Mouse (Mus musculus) kidney, adult 2 months (tissue): Measurements from ENCODE around the gene Heatr6. TPM values are rescaled to one million over a fixed set of nuclear protein-coding genes. Genes with fewer than 3 reads are reported as not detected.

Experiments
- DNase-seq: peaks from one replicate; pipeline ENCODE4 v3.0.0; 2021
- H3K27ac ChIP-seq: fragments of 200-500 bp; 2 replicates; pipeline ENCODE4 v1.5.1; 2012; ENCODE audit warnings: low read depth, low read length, control low read depth, inconsistent platforms; ENCODE audit not compliant: insufficient read depth
- H3K27me3 ChIP-seq: fragments of 200-500 bp; replicated peaks from 2 replicates; pipeline ENCODE4 v1.6.1; 2012; ENCODE audit warnings: mild to moderate bottlenecking, moderate library complexity, low read length, inconsistent platforms; ENCODE audit not compliant: control insufficient read depth, insufficient read depth
- H3K36me3 ChIP-seq: fragments of 200-500 bp; 2 replicates; pipeline ENCODE4 v1.6.1; 2012; ENCODE audit warnings: mild to moderate bottlenecking, moderate library complexity, low read length, inconsistent platforms; ENCODE audit not compliant: control insufficient read depth, insufficient read depth
- H3K4me1 ChIP-seq: fragments of 200-500 bp; 2 replicates; pipeline ENCODE4 v1.6.1; 2011; ENCODE audit warnings: low read length; ENCODE audit not compliant: control insufficient read depth, insufficient read depth
- H3K4me3 ChIP-seq: fragments of 200-500 bp; 2 replicates; pipeline ENCODE4 v1.5.1; 2011; ENCODE audit warnings: mild to moderate bottlenecking, low read depth, low read length, control low read depth; ENCODE audit not compliant: insufficient read depth
- CTCF ChIP-seq: fragments of 200-500 bp; conservative IDR thresholded peaks from 2 replicates; pipeline ENCODE4 v1.5.1; 2011; ENCODE audit warnings: low read depth, mild to moderate bottlenecking, control low read depth, low read length, moderate library complexity, mixed read lengths; ENCODE audit not compliant: insufficient read depth, insufficient read length
- POLR2A ChIP-seq: fragments of 200-500 bp; IDR thresholded peaks from one replicate; pipeline ENCODE4 v1.6.1; 2011; ENCODE audit warnings: low read depth, low read length, control low read depth
- WGBS: fragments of 180-500 bp; shearing (Covaris S2); methylation state at CpG from one replicate; pipeline ENCODE4 v1.1.7; 2018; 5-methylcytosine and 5-hydroxymethylcytosine counted together
- polyA plus RNA-seq: library from polyadenylated mRNA; depleted of rRNA; stranded (reverse); fragments of >200 nt; gene quantifications from 2 replicates; pipeline ENCODE4 v1.2.3, GENCODE M21; 2012

The Heatr6 gene
- polyA plus RNA-seq, 1 experiment: 10.9 TPM

- no peak overlapping the region for H3K27ac ChIP-seq
- 95% methylated on average over 11 of the region's 11 CpGs for WGBS
- H3K36me3 ChIP-seq: peaks cover 11% of the 10 kb centered on the region
- no peak overlapping the region for H3K4me3 ChIP-seq
- H3K27me3 ChIP-seq: no peaks in the 10 kb centered on the region
- no peak for DNase-seq
- no peak for TF ChIP-seq CTCF
- no peak for TF ChIP-seq POLR2A
- no peaks in the 10 kb centered on the region for H3K4me1 ChIP-seq
Measured at GRCm38 (mm10) chr11:83774324-83774723, 20.8 kb downstream of the Heatr6 start.

- Histone ChIP-seq H3K36me3 (peaks cover 12% of the 10 kb centered on the region), H3K27me3 (no peaks in the 10 kb centered on the region), H3K4me3 (no peak overlapping the region), H3K4me1 (no peaks in the 10 kb centered on the region), H3K27ac (no peak overlapping the region)
- WGBS: 86% methylated on average over 8 of the region's 8 CpGs
- TF ChIP-seq POLR2A: no peak
- TF ChIP-seq CTCF: no peak
- no peak for DNase-seq
Measured at GRCm38 (mm10) chr11:83776798-83777197, 23.3 kb downstream of the Heatr6 start.

GRCm38 (mm10) chr11:83783931-83784600, 30.6 kb downstream of the Heatr6 start:
- WGBS: 82% methylated on average over 14 of the region's 14 CpGs
- no peak overlapping the region for H3K4me3 ChIP-seq
- no peak for DNase-seq
- H3K27me3 ChIP-seq: no peaks in the 10 kb centered on the region
- no peak for TF ChIP-seq CTCF
- TF ChIP-seq POLR2A: no peak
- peaks cover 14% of the 10 kb centered on the region; the same call in 1 of the 2 replicates for H3K4me1 ChIP-seq
- H3K27ac ChIP-seq: no peak overlapping the region
- H3K36me3 ChIP-seq: 0 out of 2 replicates have a peak, but pooled peaks cover 2% of the 10 kb centered on the region

- 69% methylated on average over 2 of the region's 2 CpGs for WGBS
- Histone ChIP-seq H3K36me3 (0 out of 2 replicates have a peak, but pooled peaks cover 2% of the 10 kb centered on the region), H3K27ac (no peak overlapping the region), H3K27me3 (no peaks in the 10 kb centered on the region), H3K4me3 (no peak overlapping the region), H3K4me1 (peaks cover 14% of the 10 kb centered on the region; the same call in 1 of the 2 replicates)
- DNase-seq: no peak
- TF ChIP-seq POLR2A: no peak
- peak; percentile 42; the same call in 1 of the 2 replicates for TF ChIP-seq CTCF
Measured at GRCm38 (mm10) chr11:83784661-83785060, 31.2 kb downstream of the Heatr6 start.

GRCm38 (mm10) chr11:83785366-83785765, 31.9 kb downstream of the Heatr6 start:
- Histone ChIP-seq H3K36me3 (0 out of 2 replicates have a peak, but pooled peaks cover 2% of the 10 kb centered on the region), H3K4me3 (no peak overlapping the region), H3K27ac (no peak overlapping the region), H3K4me1 (peaks cover 14% of the 10 kb centered on the region; the same call in 1 of the 2 replicates), H3K27me3 (no peaks in the 10 kb centered on the region)
- DNase-seq: peak; percentile 80
- WGBS: 3% methylated on average over 2 of the region's 2 CpGs
- TF ChIP-seq POLR2A (no peak), CTCF (peak; percentile 68)

- no peak for TF ChIP-seq POLR2A
- no peak for TF ChIP-seq CTCF
- Histone ChIP-seq H3K27me3 (no peaks in the 10 kb centered on the region), H3K36me3 (no peaks in the 10 kb centered on the region), H3K27ac (peak overlapping the region; percentile 43), H3K4me1 (peaks cover 15% of the 10 kb centered on the region; the same call in 1 of the 2 replicates), H3K4me3 (no peak overlapping the region)
- 14% methylated on average over 4 of the region's 4 CpGs for WGBS
- DNase-seq: peak; percentile 90
Measured at GRCm38 (mm10) chr11:83786835-83787234, 33.3 kb downstream of the Heatr6 start.

GRCm38 (mm10) chr11:83787401-83788021, 34.0 kb downstream of the Heatr6 start:
- no peak for TF ChIP-seq POLR2A
- peak; percentile 30 for TF ChIP-seq CTCF
- Histone ChIP-seq H3K27me3 (no peaks in the 10 kb centered on the region), H3K27ac (peak overlapping the region; percentile 43), H3K36me3 (no peaks in the 10 kb centered on the region), H3K4me3 (no peak overlapping the region), H3K4me1 (peaks cover 19% of the 10 kb centered on the region)
- WGBS: 73% methylated on average over 15 of the region's 15 CpGs
- DNase-seq: no peak
